In genomic region chr11:87570743-87571142, GRCm38 (mm10) we compare ENCODE assay signal across 26 mouse cellular contexts. TPM values are rescaled to one million over a fixed set of nuclear protein-coding genes. Genes with fewer than 3 reads are reported as not detected.
DNase-seq lines count a peak whose midpoint lies in the region; ATAC-seq and TF ChIP-seq lines count a peak whose summit lies in the region.
"Had no signal": no experiment of that assay in that cellular context is flagged by ENCODE, and none has a peak within 500 bp of the region (broad histone marks: within the 10 kb centered on the region; RNA-seq: fewer than 3 reads in every experiment).

No protein-coding gene starts in this region.

- no peak for DNase-seq in heart, postnatal 25 days (ENCODE audit: low spot score)
- no peak for DNase-seq in left cerebral cortex, adult 2 months (ENCODE audit: extremely low spot score in 1 of 2, low spot score in 2 of 2)
- DNase-seq in left cerebral cortex, adult 9 months (ENCODE audit: low spot score in 2 of 2), result no peak
- DNase-seq in layer of hippocampus, postnatal 14 days (ENCODE audit: low spot score in 2 of 2), result no peak
- DNase-seq: adrenal gland, postnatal 10 days; cerebellum, adult 11 months; cerebellum, postnatal 14 days; forebrain, postnatal 0 days; layer of hippocampus, postnatal 36 days; lung, embryonic 14.5 days; lung, postnatal 36 days had no signal

- H3K27ac ChIP-seq in heart, embryonic 12.5 days (ENCODE audit: poor library complexity, severe bottlenecking), result no peak overlapping the region; the same call in 1 of the 2 replicates
- H3K27ac ChIP-seq in left cerebral cortex, adult 2 months, result peak overlapping the region; percentile 70; the same call in 1 of the 2 replicates
- H3K27ac ChIP-seq in heart, embryonic 16.5 days (ENCODE audit: low read length), result peak overlapping the region; percentile 44
- peak overlapping the region; percentile 53 for H3K27ac ChIP-seq in olfactory bulb, adult 2 months (ENCODE audit: insufficient read depth, low read depth, low read length)
- H3K27ac ChIP-seq: forebrain, embryonic 10.5 days; hindbrain, embryonic 14.5 days; liver, embryonic 12.5 days; midbrain, embryonic 15.5 days; neural tube, embryonic 15.5 days had no signal

- H3K36me3 ChIP-seq in heart, embryonic 12.5 days, result no peaks in the 10 kb centered on the region
- H3K36me3 ChIP-seq in heart, embryonic 16.5 days (ENCODE audit: control insufficient read depth, insufficient read depth), result no peaks in the 10 kb centered on the region
- H3K36me3 ChIP-seq: forebrain, embryonic 10.5 days; liver, embryonic 12.5 days; midbrain, embryonic 15.5 days; neural tube, embryonic 15.5 days had no signal

- WGBS in heart, embryonic 12.5 days, result 6% methylated on average over 5 of the region's 5 CpGs
- 15% methylated on average over 5 of the region's 5 CpGs for WGBS in heart, embryonic 16.5 days
- 45% methylated on average over 5 of the region's 5 CpGs for WGBS in olfactory bulb, adult 2 months

- H3K4me2 ChIP-seq in heart, embryonic 12.5 days, result peak overlapping the region; percentile 14; the same call in 1 of the 2 replicates
- H3K4me2 ChIP-seq in heart, embryonic 16.5 days (ENCODE audit: low read depth, low read length), result no peak overlapping the region
- H3K4me2 ChIP-seq: hindbrain, embryonic 14.5 days; liver, embryonic 12.5 days; lung, embryonic 14.5 days; midbrain, embryonic 15.5 days; neural tube, embryonic 15.5 days had no signal

- no peak overlapping the region for H3K4me3 ChIP-seq in heart, embryonic 12.5 days
- no peak overlapping the region for H3K4me3 ChIP-seq in left cerebral cortex, adult 2 months
- no peak overlapping the region for H3K4me3 ChIP-seq in heart, embryonic 16.5 days (ENCODE audit: low read length)
- no peak overlapping the region for H3K4me3 ChIP-seq in olfactory bulb, adult 2 months (ENCODE audit: insufficient read depth, low read depth, low read length)
- H3K4me3 ChIP-seq: forebrain, embryonic 10.5 days; liver, embryonic 12.5 days; midbrain, embryonic 15.5 days; neural tube, embryonic 15.5 days had no signal

- intact Hi-C loops in heart, postnatal 25 days (cut with DNase I), result no loop called here
- intact Hi-C loops in left cerebral cortex, adult 2 months (cut with DNase I), result no loop called here

- no peaks in the 10 kb centered on the region for H3K27me3 ChIP-seq in heart, embryonic 12.5 days (replicated peaks)
- no peaks in the 10 kb centered on the region for H3K27me3 ChIP-seq in heart, embryonic 16.5 days (ENCODE audit: control insufficient read depth, insufficient read depth, low read length)
- H3K27me3 ChIP-seq: midbrain, embryonic 15.5 days; neural tube, embryonic 15.5 days had no signal

- TF ChIP-seq CTCF in left cerebral cortex, adult 2 months (IDR thresholded peaks at IDR 0.05), result no peak
- no peak for TF ChIP-seq CTCF in olfactory bulb, adult 2 months (IDR thresholded peaks at IDR 0.05; ENCODE audit: insufficient read depth, low read depth, low read length)

- ATAC-seq in heart, embryonic 12.5 days (ENCODE audit: insufficient number of reproducible peaks, low FRiP score), result no peak
- ATAC-seq in heart, embryonic 16.5 days (replicated peaks; ENCODE audit: extremely low read depth, insufficient read depth, low FRiP score), result 0 out of 2 replicates have a peak, but pooled peaks have one; percentile 20
- ATAC-seq: liver, embryonic 12.5 days; midbrain, embryonic 15.5 days had no signal

- H3K4me1 ChIP-seq in heart, embryonic 12.5 days (replicated peaks), result peaks cover 41% of the 10 kb centered on the region
- H3K4me1 ChIP-seq in heart, embryonic 16.5 days (ENCODE audit: control insufficient read depth, insufficient read depth, low read length), result peaks cover 20% of the 10 kb centered on the region
- peaks cover 41% of the 10 kb centered on the region for H3K4me1 ChIP-seq in olfactory bulb, adult 2 months (ENCODE audit: control insufficient read depth, insufficient read depth, low read length)
- H3K4me1 ChIP-seq: midbrain, embryonic 15.5 days; neural tube, embryonic 15.5 days had no signal

- no peak for TF ChIP-seq POLR2A in olfactory bulb, adult 2 months (IDR thresholded peaks at IDR 0.05; ENCODE audit: insufficient read depth, low read depth, low read length)

- no peaks in the 10 kb centered on the region for H3K9me3 ChIP-seq in heart, embryonic 12.5 days (replicated peaks)
- no peaks in the 10 kb centered on the region for H3K9me3 ChIP-seq in heart, embryonic 16.5 days (replicated peaks; ENCODE audit: control insufficient read depth, low read length)
- H3K9me3 ChIP-seq: forebrain, embryonic 10.5 days; liver, embryonic 12.5 days; midbrain, embryonic 15.5 days; neural tube, embryonic 15.5 days had no signal

- no peak overlapping the region for H3K9ac ChIP-seq in heart, embryonic 12.5 days
- H3K9ac ChIP-seq in heart, embryonic 16.5 days (ENCODE audit: low read length), result no peak overlapping the region
- H3K9ac ChIP-seq: forebrain, postnatal 0 days; hindbrain, embryonic 14.5 days; liver, embryonic 12.5 days; lung, embryonic 14.5 days; midbrain, embryonic 15.5 days; neural tube, embryonic 15.5 days had no signal

RNA-seq across cellular contexts. Expression of gene Sept4, which starts 2.0 kb away (rescaled TPM):
- 10.5 and 11.6 TPM in 2 replicates for polyA plus RNA-seq in heart, embryonic 12.5 days (2016; fragmentation: Nextera tagmentation; extraction: Ambion mirVana)
- total RNA-seq in heart, postnatal 25 days (2021), result 10 to 100 TPM; 43.4 to 43.7 TPM
- total RNA-seq in left cerebral cortex, adult 2 months (2021), result 100 to 1,000 TPM; 156 to 175 TPM
- polyA plus RNA-seq in heart, embryonic 16.5 days (2015; fragmentation: Nextera tagmentation; extraction: Ambion mirVana), result 27.8 and 32.4 TPM in 2 replicates
- not detected in 2 replicates for polyA plus RNA-seq in olfactory bulb, adult 2 months (2012; ENCODE audit: insufficient read depth, insufficient read length, low replicate concordance, missing spikeins)
- total RNA-seq in layer of hippocampus, postnatal 14 days (2021), result 100 to 1,000 TPM in 1 of 2 experiments, 10 to 100 TPM in 1; 98.9 to 116 TPM

RNA-seq across cellular contexts. Expression of gene Gm11492, which starts 4.3 kb away (rescaled TPM):
- not detected in 2 replicates for polyA plus RNA-seq in heart, embryonic 12.5 days (2016; fragmentation: Nextera tagmentation; extraction: Ambion mirVana)
- total RNA-seq in heart, postnatal 25 days (2021), result not detected
- total RNA-seq in left cerebral cortex, adult 2 months (2021), result not detected
- not detected in 2 replicates for polyA plus RNA-seq in heart, embryonic 16.5 days (2015; fragmentation: Nextera tagmentation; extraction: Ambion mirVana)
- polyA plus RNA-seq in olfactory bulb, adult 2 months (2012; ENCODE audit: insufficient read depth, insufficient read length, low replicate concordance, missing spikeins), result not detected in 2 replicates
- total RNA-seq in layer of hippocampus, postnatal 14 days (2021), result not detected
- total RNA-seq: adrenal gland, postnatal 10 days; forebrain, postnatal 0 days; layer of hippocampus, adult 18-20 months; layer of hippocampus, postnatal 36 days; megakaryocyte-erythroid progenitor cell, adult 5-6 weeks had no signal
- polyA plus RNA-seq: brain, embryonic 14.5 days; forebrain, embryonic 10.5 days; forebrain, postnatal 0 days; hindbrain, embryonic 14.5 days; intestine, embryonic 14.5 days; kidney, embryonic 14.5 days; liver, embryonic 12.5 days; lung, embryonic 14.5 days; midbrain, embryonic 15.5 days; neural tube, embryonic 15.5 days; stomach, embryonic 16.5 days; thymus, postnatal 0 days had no signal

RNA-seq across cellular contexts. Expression of gene Mtmr4, which starts 21.2 kb away (rescaled TPM):
- polyA plus RNA-seq in heart, embryonic 12.5 days (2016; fragmentation: Nextera tagmentation; extraction: Ambion mirVana), result 21.9 and 27.3 TPM in 2 replicates
- total RNA-seq in heart, postnatal 25 days (2021), result 10 to 100 TPM; 26.3 to 26.4 TPM
- 10 to 100 TPM; 80.4 to 99.0 TPM for total RNA-seq in left cerebral cortex, adult 2 months (2021)
- 14.8 and 16.5 TPM in 2 replicates for polyA plus RNA-seq in heart, embryonic 16.5 days (2015; fragmentation: Nextera tagmentation; extraction: Ambion mirVana)
- not detected in 2 replicates for polyA plus RNA-seq in olfactory bulb, adult 2 months (2012; ENCODE audit: insufficient read depth, insufficient read length, low replicate concordance, missing spikeins)
- 10 to 100 TPM; 80.4 to 95.4 TPM for total RNA-seq in layer of hippocampus, postnatal 14 days (2021)

RNA-seq across cellular contexts. Expression of gene Hsf5, which starts 46.2 kb away (rescaled TPM):
- polyA plus RNA-seq in heart, embryonic 12.5 days (2016; fragmentation: Nextera tagmentation; extraction: Ambion mirVana), result 0.13 and 0.15 TPM in 2 replicates
- not detected for total RNA-seq in heart, postnatal 25 days (2021)
- total RNA-seq in left cerebral cortex, adult 2 months (2021), result under 1 TPM; 0.54 to 0.77 TPM
- polyA plus RNA-seq in heart, embryonic 16.5 days (2015; fragmentation: Nextera tagmentation; extraction: Ambion mirVana), result 0.10 and 0.14 TPM in 2 replicates
- polyA plus RNA-seq in olfactory bulb, adult 2 months (2012; ENCODE audit: insufficient read depth, insufficient read length, low replicate concordance, missing spikeins), result not detected in 2 replicates
- under 1 TPM; 0.43 to 0.60 TPM for total RNA-seq in layer of hippocampus, postnatal 14 days (2021)
